Mouse (Mus musculus) adrenal gland, postnatal 14 days (tissue): ENCODE results near the gene Cdc37. TPM values are rescaled to one million over a fixed set of nuclear protein-coding genes. Genes with fewer than 3 reads are reported as not detected.
"Not testable (repeated sequence)": the region's sequence is repeated elsewhere in the genome, so short reads cannot be mapped to it uniquely, and the experiment has no call there.

Source experiments
- DNase-seq: peaks from one replicate; pipeline ENCODE4 v3.0.0; 2021; ENCODE audit warnings: mixed read lengths
- long read RNA-seq, 2 experiments: library from polyadenylated mRNA; stranded (forward); transcript quantifications; one replicate each; pipeline ENCODE4 v2.0.0; 2021
- total RNA-seq: library from RNA; stranded (reverse); gene quantifications from 2 replicates; pipeline ENCODE4 v1.2.3, GENCODE M21; 2021

Cdc37 gene
- total RNA-seq, result 171 and 185 TPM in 2 replicates
- long read RNA-seq, experiment 1, full-length matches to known transcripts, result 293 of 348 reads
- long read RNA-seq, experiment 1, partial matches to known transcripts, result 42 of 348 reads
- long read RNA-seq, experiment 1, other reads (novel, unspliced or antisense), result 13 of 348 reads
- long read RNA-seq, experiment 2, full-length matches to known transcripts, result 196 of 258 reads
- long read RNA-seq, experiment 2, partial matches to known transcripts, result 30 of 258 reads
- long read RNA-seq, experiment 2, other reads (novel, unspliced or antisense), result 32 of 258 reads

DNA sequence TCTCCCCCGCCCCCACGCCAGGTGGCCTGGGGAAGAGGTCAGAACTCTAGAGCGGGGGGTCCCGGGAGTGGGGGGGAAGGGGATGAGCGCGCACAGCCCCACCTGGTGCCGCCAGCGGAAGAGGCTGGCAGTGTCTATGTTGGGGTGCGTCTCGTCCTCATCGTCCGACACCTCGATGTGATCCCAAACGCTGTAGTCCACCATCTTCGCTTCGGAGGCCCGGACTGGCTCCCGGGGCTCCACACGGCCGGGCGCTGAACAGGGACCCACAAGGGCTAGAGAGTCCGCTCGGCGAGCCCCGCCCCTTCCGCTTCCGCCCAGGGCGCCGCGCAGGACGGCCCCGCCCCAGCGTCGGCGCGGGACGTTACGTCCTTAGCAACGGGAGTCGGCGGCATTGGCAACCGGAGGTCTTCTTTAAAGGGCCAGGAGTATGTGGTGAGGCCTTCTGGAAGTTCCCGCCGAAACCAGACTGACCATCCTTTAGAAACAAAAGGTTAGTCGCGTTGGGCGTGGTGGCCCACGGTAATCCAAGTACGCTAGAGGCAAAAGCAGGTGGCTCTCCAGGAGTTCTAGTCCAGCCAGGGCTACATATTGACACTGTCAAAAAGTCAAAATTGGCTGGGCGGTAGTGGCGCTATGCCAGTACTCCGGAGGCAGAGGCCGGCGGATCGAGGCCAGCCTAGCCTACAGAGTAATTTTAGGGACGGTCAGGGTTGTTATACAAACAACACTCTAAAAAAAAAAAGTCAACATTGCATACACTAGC is at the start of gene Cdc37:
Cdc37 (minus strand) TSS at position 329 of the 766 bp plus-strand sequence.
- peak; percentile 96 for DNase-seq

DNA sequence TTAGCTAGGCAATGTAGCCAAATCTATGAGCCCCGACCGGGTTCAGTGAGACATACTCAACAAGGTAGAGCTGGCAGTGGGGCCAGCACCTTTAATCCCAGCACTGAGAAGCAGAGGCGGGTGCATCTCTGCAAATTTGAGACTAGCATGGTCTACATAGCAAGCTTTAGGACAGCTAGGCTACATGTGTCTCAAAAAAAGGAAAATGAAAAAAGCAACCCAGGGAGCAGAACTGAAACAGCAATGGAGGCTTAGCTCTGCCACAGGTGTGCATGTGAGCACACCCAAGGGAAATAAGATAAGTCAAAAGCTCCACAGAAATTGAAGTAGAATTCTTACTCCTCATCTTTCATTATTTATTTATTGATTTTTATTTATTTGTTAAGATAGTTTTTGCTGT is 49.2 kb upstream of the Cdc37 start:
- DNase-seq, result no peak

DNA sequence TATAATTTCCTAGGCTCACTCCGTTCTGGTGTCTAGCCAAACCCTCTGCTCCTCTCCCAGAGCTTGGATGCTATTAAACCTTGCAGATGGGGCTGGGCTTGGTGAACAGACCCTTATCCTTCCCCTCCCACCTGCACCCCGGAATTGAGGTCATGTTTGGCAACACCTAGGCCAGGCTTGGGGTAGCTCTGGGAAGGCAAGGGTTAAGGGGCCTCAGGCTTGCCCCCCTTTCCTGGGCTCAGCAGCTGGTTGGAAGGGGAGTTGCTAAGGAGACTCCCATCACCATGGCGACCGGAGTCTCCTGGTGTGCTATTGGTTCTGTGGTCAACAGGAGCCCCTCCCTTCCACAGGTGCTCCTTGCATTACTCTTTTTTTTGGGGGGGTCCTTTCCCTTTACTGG is 48.2 kb upstream of the Cdc37 start:
- peak; percentile 39 for DNase-seq

DNA sequence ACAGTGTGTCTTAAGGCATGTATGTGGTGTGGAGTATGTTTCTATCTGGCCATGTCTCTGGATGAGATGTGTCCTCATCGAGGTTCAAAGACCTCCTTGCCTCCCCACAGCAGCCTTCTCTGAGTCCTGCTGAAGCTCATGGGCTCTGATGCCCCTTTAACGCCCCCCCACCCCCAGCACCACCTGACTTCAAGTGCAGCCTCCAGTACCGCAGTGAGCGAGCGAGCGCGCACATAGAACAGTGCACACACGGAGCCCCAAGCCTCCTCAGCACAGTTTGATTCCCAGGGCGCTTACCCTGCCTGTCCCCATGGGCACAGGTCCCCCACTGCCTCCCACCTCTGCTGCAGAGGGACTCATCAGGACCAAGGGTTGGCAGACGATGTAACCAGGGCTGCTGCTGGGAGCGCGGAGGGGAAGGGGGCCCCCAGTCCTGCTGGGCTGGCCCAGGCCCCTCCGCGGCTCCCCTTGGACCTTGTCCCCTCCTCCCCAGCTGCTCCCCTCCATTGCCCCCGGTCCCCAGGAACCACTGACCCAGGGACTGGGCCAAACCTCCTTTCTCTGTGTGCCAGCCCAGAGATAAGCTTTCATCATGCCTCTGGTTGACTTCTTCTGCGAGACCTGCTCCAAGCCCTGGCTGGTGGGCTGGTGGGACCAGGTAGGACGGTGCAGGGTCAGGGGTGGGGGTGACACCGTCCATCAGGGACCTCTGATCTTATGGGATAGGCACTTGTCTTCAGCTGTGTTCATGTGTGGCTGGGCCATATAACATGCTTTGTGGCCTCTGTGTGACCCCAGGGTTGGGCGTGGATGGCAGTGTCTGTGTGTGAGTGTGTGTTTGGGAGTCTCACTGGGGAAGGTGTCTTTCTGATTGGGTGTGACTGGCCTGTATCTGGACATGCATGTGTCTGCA is 47.0 kb upstream of the Cdc37 start:
- DNase-seq, result no peak

DNA sequence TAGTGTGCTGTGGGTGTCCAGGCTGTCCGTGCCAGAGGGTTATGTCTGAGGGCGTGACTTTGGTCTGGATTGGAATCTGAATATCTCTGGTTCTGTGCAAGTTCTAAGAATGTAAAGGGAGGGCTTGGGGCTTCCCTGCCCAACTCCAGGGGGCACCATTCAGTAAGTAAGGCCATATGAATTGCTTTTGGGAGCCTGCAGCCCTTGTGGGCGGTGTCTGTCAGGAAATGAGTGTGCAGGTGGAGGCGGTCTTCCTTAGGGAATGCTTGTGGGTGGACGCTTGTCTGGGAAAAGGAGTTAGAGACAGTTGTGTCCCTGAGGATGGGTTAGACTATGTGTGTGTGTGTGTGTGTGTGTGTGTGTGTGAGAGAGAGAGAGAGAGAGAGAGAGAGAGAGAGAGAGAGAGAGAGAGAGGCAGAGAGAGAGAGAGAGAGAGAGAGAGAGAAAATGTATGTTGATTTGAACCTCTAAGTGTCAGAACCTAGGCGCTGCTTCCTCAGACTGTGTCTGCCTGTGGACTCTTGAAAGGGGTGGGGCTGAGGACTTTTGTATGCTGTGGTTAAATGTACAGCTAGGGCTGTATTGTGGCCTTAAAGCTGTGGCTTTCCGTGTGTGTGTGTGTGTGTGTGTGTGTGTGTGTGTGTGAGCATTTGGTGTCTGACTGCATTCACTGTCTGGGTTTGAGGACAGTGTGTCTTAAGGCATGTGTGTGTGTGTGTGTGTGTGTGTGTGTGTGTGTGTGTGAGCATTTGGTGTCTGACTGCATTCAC is 46.1 kb upstream of the Cdc37 start:
- DNase-seq, result not testable (repeated sequence)

DNA sequence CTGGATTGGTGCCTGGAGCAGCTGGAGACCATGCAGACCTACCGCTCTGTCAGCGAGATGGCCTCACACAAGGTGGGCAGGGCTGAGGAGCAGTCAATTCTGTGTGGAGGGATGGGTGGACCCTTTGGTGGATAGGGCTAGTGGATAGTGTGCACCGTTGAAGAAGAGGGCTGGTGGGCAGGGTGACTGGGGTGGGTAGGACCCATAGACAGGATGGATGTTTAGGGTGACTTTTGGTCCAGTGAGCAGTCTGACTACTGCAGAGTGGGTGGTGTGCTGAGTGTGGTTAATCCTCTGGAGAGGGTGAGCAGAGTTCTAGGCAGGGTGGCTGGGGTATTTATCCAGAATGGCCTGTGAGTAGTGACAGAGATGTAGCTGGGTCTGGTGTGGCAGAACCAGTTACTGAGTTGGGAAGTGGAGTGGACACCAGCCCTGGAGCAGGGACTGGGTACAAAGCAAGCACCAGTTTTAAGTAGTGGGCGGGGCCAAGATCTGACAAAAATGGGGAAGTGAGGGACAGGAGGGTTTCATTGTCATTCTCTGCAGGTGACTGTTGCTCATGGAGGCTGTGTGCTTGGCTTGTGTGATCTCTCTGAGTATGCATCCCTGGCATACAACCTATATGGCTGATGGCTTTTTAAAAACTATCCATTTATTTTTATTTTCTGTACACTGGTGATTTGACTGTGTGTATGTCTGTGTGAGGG is 45.2 kb upstream of the Cdc37 start:
- DNase-seq, result no peak

DNA sequence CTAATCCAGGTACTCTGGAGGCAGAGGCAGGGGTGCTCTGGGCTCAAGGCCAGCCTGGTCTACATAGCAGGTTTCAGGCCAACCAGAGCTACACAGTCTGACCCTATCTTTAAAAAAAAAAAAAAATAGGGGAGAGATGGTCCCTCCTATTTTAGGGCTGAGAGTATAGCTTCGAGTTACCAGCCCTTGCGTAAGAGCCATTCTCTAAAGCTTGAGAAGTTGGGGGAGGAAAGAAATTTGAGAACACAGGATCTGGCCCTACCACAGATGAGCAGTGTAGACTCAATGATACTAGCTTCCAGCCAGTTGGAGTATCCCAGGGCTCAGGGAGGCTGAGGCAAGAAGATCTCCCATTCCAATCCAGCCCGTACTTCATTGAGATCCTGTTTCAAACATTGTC is 44.0 kb upstream of the Cdc37 start:
- no peak for DNase-seq

DNA sequence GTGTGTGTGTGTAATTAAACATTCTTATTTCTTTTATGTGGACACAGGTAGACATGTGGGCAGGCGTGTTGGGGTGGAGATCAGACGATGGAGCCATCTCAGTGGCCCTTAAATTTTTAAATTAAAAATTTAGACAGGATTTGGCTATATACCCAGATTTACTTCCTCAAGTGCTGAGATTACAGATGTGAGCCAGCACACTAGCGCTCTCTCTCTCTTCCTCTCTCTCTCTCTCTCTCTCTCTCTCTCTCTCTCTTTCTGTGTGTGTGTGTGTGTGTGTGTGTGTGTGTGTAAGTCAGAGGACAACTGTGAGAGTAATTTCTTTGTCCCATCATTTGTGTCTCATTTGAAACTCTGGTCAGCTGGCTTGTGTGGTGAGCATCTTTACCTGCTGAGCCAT is 40.9 kb upstream of the Cdc37 start:
- no peak for DNase-seq

DNA sequence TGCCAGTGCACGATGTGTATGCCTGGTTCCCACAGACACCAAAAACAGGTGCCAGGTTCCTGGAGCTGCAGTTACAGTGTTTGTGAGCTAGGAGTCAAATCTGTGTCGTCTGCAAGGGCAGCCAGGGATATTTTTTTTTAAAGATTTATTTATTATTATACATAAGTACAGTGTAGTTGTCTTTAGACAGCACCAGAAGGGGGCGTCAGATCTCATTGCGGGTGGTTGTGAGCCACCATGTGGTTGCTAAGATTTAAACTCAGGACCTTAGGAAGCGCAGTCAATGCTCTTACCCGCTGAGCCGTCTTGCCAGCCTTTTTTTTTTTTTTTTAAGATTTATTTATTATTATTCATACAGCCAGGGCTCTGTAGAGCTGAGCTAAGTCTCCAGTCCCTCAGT is 40.1 kb upstream of the Cdc37 start:
- DNase-seq, result peak; percentile 52

DNA sequence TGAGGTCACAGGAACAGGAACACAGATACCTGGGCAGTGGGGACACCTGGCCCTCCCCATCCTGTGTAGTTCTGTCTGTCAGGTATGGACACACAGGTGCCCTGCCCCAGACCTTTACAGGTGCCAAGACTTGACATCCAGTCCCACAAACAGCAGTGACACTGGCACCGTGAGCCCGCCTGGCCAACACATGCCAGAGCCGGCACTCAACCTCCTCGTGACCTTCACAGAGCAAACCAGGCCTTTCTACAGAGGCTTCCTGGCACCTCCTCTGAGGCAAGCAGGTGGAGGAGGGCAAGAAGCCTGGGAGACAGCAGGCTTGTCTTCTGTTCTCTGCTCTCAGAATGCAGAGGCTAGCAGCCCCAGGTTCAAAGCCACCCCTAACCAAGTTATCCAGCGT is 35.7 kb upstream of the Cdc37 start:
- DNase-seq, result peak; percentile 54

DNA sequence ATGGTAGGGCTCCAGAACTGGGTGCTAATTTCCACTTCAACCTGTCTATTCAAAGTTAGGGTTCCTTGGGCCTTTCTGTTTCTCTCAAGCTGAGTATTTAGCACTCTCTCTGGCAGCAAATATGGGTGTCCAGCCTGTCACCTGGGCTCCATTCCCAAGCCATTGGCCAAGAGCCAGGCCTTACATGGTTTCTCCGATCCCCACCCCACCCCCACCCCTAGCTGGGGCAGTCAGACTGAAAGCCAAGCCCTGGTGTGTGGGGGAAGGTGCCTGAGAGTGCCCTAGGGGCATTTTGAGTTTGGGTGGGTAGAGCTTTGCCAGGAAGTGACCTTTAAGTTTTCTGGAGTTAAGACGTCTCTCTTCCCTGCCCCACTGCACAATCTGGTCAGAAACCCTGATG is 35.0 kb upstream of the Cdc37 start:
- DNase-seq, result peak; percentile 76

DNA sequence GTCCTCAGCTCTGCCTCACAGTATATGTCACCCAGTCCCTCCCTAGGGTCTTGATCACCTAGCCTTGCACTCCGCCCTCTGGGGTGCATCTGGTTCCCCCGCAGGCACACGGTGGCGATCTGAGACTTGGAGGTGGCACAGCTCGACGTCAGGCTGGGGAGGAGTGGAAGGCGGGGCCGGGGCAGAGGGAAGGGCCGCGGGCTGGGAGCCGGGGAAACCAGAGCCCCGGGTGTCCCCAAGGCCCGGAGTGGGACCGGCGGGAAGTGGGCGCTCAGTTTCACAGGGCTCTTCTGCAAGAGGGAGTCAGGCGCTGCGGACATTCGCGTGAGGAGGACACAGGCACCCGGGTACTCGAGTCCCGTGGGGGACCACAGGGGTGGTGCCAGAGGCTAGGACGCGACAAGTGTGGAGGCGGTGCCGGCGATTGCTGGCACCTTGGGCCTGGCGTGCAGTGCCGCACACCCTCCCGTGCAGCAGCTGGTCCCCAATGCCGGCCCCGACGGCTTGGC is 34.2 kb upstream of the Cdc37 start:
- DNase-seq, result peak; percentile 87

DNA sequence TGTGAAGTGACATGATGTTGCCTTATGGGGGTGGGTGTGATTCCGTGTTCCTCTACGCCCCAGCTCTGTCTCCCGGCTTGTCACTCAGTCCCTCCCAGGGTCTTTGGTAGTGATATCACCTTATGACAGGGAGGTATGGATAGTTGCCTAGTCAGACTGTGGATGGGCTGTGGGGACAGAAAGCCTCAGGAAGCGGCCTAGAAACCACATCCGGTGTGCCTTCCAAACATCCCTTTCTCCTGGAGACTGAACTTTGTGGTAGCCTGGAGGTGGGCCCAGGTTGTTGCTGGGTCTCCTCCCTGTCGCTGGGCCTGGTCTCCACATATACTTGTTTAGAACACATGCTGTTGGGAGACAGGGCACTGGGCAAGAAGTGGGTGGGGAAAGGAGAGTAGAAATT is 33.6 kb upstream of the Cdc37 start:
- DNase-seq, result no peak

DNA sequence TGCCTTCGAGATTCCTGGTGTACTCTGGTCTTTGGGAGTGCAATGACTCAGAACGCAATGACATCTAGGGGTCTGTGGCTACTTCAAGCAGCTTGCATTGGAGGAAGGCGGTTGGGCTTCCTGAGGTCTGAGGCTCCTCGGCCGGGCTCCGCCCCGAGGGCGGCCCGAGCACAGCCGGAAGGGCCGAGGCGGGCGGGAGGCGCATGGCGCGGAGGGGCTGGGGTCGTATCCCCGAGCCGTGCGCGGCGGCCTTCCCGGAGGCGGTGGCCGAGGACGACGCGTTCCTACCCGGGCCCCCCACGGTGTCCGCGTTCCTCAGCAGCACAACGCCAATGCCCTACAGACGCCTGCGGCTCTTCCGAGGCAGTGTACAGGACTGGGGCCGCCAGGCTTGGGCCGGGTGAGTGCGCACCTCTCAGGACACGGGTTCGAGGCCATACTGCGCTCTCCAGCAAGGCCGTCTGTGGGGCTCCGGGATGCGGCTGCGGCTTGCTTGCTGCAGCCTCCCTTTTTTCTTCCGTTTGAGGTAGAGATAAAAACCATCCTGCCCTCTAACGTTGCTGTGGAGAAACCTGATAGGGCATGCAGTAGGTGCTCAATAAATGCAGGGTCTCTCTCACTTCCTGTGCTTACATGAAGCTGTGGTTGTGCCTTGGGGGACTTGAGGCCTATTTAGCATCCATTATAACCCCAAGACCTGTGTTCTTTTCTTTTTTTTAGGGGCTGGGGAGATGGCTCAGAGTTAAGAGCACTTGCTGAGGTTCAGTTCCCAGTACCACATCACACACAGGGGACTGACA is 31.8 kb upstream of the Cdc37 start:
- DNase-seq, result peak; percentile 68

DNA sequence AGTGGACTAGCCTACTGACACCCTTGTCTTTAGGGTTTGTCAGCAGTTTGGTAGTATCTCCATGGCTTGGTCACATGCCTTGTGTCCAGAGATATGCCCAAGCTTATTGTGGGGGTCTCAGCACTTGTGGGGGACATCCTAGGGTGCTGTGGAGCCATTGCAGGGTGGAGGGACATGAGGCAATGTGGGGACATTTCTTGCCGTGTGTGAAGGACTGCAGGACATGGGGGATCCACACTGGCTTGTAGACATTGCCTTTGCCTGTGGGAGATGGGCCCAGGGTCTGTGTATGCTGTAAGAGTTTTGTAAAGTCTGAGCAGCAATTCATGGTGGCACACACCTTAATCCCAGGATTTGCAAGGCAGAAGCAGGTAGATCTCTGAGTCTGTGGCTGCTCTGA is 31.1 kb upstream of the Cdc37 start:
- DNase-seq, result no peak

DNA sequence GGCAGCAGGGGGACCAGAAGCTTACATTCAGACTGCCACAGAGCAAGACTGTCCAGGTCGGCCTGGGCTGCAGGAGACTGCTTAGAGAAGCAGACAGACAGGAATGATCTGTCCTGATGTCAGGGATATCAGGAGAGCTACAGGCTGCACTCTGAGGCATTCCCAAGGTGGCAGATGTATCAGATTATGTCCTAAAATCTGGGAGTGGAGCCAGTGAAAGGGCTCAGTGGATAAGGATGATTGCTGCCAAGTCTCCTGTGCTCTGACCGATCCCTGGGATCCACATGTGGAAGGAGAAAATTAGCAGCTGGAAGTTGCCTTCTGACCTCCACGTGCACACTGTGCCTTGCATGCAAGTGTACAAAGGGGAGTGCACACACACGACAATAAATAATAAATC is 30.6 kb upstream of the Cdc37 start:
- no peak for DNase-seq

DNA sequence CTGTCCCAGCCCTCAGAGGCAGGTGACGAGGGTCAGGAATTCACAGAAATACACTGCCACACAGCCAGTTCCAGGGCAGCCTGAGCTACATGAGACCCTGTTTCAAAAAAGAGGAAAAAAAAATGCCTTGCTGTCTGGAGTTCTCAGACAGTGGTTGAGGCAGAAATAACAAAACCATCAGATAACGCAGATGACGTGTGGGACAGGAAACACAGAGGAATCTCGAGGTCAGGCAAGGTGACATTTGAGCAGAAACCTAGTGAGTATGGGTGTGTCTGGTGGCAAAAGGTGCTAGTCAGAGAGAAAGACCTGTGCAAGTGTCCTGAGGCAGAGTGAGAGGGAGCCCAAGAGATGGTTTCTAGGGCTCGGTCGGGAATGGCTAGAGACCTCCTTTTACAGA is 22.6 kb upstream of the Cdc37 start:
- no peak for DNase-seq

DNA sequence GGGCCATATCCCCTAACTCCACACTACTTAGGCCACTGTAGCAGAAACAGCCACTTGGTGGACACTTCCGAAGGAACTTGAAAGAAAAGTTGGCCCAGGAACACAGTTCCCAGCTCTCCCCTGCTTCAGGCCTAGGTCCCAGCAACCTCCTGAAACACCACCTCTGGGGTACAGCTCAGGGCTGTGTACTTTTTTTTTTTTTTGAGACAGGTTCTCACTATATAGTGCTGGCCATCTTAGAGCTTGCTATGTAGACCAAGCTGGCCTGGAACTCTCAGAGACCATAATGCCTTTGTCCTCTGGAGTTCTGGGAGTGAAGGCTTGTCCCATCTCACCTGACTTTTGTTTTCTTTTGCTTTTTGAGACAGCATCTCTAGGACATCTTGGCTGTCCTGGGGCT is 19.4 kb upstream of the Cdc37 start:
- no peak for DNase-seq

DNA sequence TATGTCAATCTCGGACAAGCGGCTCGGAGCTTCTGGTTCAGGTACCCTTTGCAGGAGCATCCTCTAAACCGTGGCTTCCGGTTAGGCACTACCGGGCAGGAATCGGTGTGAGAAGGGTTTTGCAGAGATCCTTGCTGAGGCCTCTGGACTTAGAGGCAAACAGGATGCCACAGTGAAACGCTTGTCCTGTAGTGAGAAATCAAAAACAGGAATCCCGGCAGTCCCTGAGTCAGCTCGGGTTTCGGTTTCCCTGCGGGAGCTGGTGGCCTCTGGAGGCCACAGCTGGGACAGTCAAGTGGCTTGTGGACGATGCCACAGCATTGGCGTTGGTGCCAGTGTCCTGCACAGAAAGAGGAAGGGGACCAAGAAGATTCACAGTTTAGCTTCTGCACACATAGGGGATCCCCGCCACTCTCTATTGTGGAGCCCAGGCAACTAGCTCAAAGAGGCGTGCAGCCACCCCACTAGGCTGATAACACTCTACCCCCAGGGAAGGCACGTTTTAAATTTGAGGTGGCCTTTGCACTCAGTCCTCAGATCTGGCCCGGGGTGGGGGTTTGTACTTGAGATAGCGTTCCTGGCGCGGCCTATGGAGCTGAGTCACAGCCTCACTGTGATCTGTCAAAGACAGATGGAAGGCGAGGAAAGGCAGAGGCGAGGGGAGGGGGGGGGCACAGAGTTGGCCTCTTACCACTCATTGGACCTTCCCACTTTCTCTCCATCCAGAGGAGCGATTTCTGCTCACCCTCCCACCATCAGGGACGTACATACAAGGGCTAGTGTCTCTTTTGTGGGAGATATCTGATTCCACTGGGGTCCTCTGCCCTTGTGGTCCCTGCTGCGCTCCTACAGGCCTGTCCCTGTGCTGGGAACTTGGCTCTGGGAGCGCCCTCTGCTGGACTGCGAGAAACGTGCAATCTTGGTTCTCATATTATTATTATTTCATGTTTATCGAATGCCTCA is 18.7 kb upstream of the Cdc37 start:
- DNase-seq, result peak; percentile 88
